8 mouse cellular contexts compared by ENCODE assay signal in genomic region chrX:151802956-151803776, GRCm38 (mm10). TPM values are rescaled to one million over a fixed set of nuclear protein-coding genes. Genes with fewer than 3 reads are reported as not detected.
DNase-seq lines count a peak whose midpoint lies in the region; ATAC-seq lines count a peak whose summit lies in the region.

No protein-coding gene starts in this region.

- peak; percentile 97 for DNase-seq in Muller cell, postnatal 12 days (ENCODE audit: inconsistent ontology term)
- peak; percentile 97 for DNase-seq in cerebellum, adult 9-11 months
- DNase-seq in frontal cortex, adult 2 months (ENCODE audit: extremely low spot score in 1 of 2, low spot score in 1 of 2), result peak; percentile 94 to 95
- DNase-seq in hindbrain, embryonic 11.5 days (ENCODE audit: low spot score), result peak; percentile 91
- DNase-seq in layer of hippocampus, postnatal 10 days (ENCODE audit: low spot score in 2 of 2), result peak; percentile 86 to 91
- peak; percentile 96 for DNase-seq in lung, postnatal 10 days
- peak; percentile 88 for DNase-seq in ovary, postnatal 36 days (ENCODE audit: low spot score)
- peak; percentile 90 for DNase-seq in thymus, postnatal 25 days

- H3K27me3 ChIP-seq in hindbrain, embryonic 11.5 days (ENCODE audit: control insufficient read depth, insufficient read depth, low read length), result no peaks in the 10 kb centered on the region

- H3K36me3 ChIP-seq in hindbrain, embryonic 11.5 days (ENCODE audit: control insufficient read depth, insufficient read depth, low read length), result no peaks in the 10 kb centered on the region

- H3K9ac ChIP-seq in hindbrain, embryonic 11.5 days (ENCODE audit: low read depth, low read length), result peak overlapping the region; percentile 59

- H3K9me3 ChIP-seq in hindbrain, embryonic 11.5 days (ENCODE audit: control insufficient read depth, low read length), result no peaks in the 10 kb centered on the region

- no peaks in the 10 kb centered on the region for H3K4me1 ChIP-seq in hindbrain, embryonic 11.5 days (replicated peaks; ENCODE audit: control insufficient read depth, insufficient read depth, low read length)

- H3K4me2 ChIP-seq in hindbrain, embryonic 11.5 days (replicated peaks; ENCODE audit: low read depth, low read length), result peak overlapping the region; percentile 48

- H3K4me3 ChIP-seq in hindbrain, embryonic 11.5 days (ENCODE audit: low read depth, low read length), result peak overlapping the region; percentile 53

- ATAC-seq in hindbrain, embryonic 11.5 days (ENCODE audit: low FRiP score), result peak; percentile 88

- 19% methylated on average over 60 of the region's 77 CpGs for WGBS in hindbrain, embryonic 11.5 days

- peak overlapping the region; percentile 86 for H3K27ac ChIP-seq in hindbrain, embryonic 11.5 days (ENCODE audit: low read depth, low read length)

RNA-seq across cellular contexts. Expression of gene Huwe1, which starts 2.6 kb away (rescaled TPM):
- 86.3 and 106 TPM in 2 replicates for polyA plus RNA-seq in frontal cortex, adult 2 months (2012; rRNA removed)
- 75.2 and 117 TPM in 2 replicates for polyA plus RNA-seq in hindbrain, embryonic 11.5 days (2014; fragmentation: Nextera tagmentation; extraction: Ambion mirVana)
- total RNA-seq in layer of hippocampus, postnatal 10 days (2021), result 100 to 1,000 TPM; 256 to 344 TPM

Comparison
In these comparisons a context has a peak if more than half of its experiments do, and no peak if none do; other contexts are left out.
1. Peak in every context shown above with its lines: DNase-seq, ATAC-seq, H3K4me3 ChIP-seq and H3K27ac ChIP-seq.